Mouse (Mus musculus) liver, postnatal 0 days (tissue): Measurements from ENCODE around the gene Sox30.

Source experiments
- CTCF ChIP-seq: sonication (generic); IDR thresholded peaks from 2 replicates; pipeline ENCODE4 v1.5.1; 2016; ENCODE audit warnings: antibody characterized with exemption, low read depth
- EP300 ChIP-seq: IDR thresholded peaks from 2 replicates; pipeline ENCODE4 v1.6.1; 2016; ENCODE audit warnings: antibody characterized with exemption, low read depth, mild to moderate bottlenecking

- TF ChIP-seq EP300: no peak
- no peak for TF ChIP-seq CTCF
Observed at GRCm38 (mm10) chr11:46040841-46041556, 60.9 kb downstream of the Sox30 start.
